Mouse (Mus musculus): Measurements from ENCODE around the gene Kbtbd6.

GRCm38 (mm10) chr14:79483611-79484120 lies 32.0 kb downstream of the Kbtbd6 start:
- TF ChIP-seq POLR2A (IDR thresholded peaks at IDR 0.05; ENCODE audit: borderline replicate concordance, control insufficient read depth, low read depth, low read length): no peak
- no peak for TF ChIP-seq CTCF (IDR thresholded peaks at IDR 0.05; ENCODE audit: control insufficient read depth, insufficient read depth, low read length)
